Mouse (Mus musculus): ENCODE measurements around the gene Edc3.

DNA sequence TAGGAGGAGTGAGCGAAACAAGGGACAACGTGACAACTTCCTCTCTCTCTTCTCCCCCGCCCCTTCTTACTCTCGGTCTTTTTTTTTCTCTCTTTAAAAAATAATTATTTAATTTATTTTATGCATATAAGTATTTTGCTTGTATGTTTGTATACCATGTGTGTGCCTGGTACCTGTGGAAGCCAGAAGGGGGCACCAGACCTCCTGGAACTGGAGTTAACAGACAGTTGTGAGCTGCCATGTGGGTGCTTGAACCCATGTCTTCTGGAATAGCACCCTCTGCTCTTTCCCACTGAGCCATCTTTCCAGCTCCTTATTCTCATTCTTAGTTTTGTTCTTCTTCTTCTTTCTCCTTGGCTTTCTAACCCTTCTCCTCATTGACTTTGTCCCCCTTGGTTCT, 49.4 kb upstream of the Edc3 start:
- no peak for TF ChIP-seq ZNF384 (IDR thresholded peaks at IDR 0.05; ENCODE audit: low read depth, low read length)
- no peak for TF ChIP-seq MAFK (IDR thresholded peaks at IDR 0.05; ENCODE audit: insufficient read depth, low read depth, low read length)
- TF ChIP-seq CHD2 (IDR thresholded peaks at IDR 0.05; ENCODE audit: low read depth, low read length), result no peak
- TF ChIP-seq ZC3H11A (IDR thresholded peaks at IDR 0.05; ENCODE audit: borderline replicate concordance, low read depth, low read length), result no peak
- TF ChIP-seq HCFC1 (IDR thresholded peaks at IDR 0.05; ENCODE audit: borderline replicate concordance, insufficient read depth, low read length), result no peak

Data from ES-E14 (cell line).